Mouse (Mus musculus) spleen, adult 2 months (tissue): ENCODE measurements at regions not wholly inside any gene's neighbourhood (a gene's known extent, or its start where the extent isn't known, plus 50 kb on each side); places are given as distances from the start of the nearest gene placed in this dataset.

Source experiments
- DNase-seq, 2 experiments: peaks; one replicate each; pipeline versions ENCODE4 v3.0.0 to v3.0.0-alpha.2; 2012 to 2021; ENCODE audit warnings: low spot score in 2 of 2, low read depth in 1 of 2
- H3K27ac ChIP-seq: fragments of 200-500 bp; 2 replicates; pipeline ENCODE4 v1.5.1; 2012; ENCODE audit warnings: low read length, inconsistent platforms; ENCODE audit not compliant: insufficient read depth
- H3K27me3 ChIP-seq: fragments of 200-500 bp; 2 replicates; pipeline ENCODE4 v1.6.1; 2012; ENCODE audit warnings: mild to moderate bottlenecking, moderate library complexity, low read length, inconsistent platforms; ENCODE audit not compliant: control insufficient read depth, insufficient read depth
- H3K36me3 ChIP-seq: fragments of 200-500 bp; 2 replicates; pipeline ENCODE4 v1.6.1; 2012; ENCODE audit warnings: mild to moderate bottlenecking, low read length, inconsistent platforms; ENCODE audit not compliant: control insufficient read depth, insufficient read depth
- H3K4me1 ChIP-seq: fragments of 200-500 bp; 2 replicates; pipeline ENCODE4 v1.6.1; 2011; ENCODE audit warnings: inconsistent platforms; ENCODE audit not compliant: control insufficient read depth, insufficient read depth, insufficient read length
- H3K4me3 ChIP-seq: fragments of 200-500 bp; 2 replicates; pipeline ENCODE4 v1.5.1; 2011; ENCODE audit warnings: mild to moderate bottlenecking, inconsistent platforms; ENCODE audit not compliant: insufficient read depth, insufficient read length; ENCODE audit errors: extremely low read depth
- CTCF ChIP-seq: fragments of 200-500 bp; IDR thresholded peaks from 2 replicates; pipeline ENCODE4 v1.5.1; 2011; ENCODE audit warnings: mild to moderate bottlenecking, inconsistent platforms; ENCODE audit not compliant: insufficient read depth, insufficient read length, insufficient replicate concordance; ENCODE audit errors: extremely low read depth
- POLR2A ChIP-seq: fragments of 200-500 bp; IDR thresholded peaks from 2 replicates; pipeline ENCODE4 v1.6.1; 2011; ENCODE audit warnings: low read depth, low read length, inconsistent platforms
- WGBS: fragments of 180-500 bp; shearing (Covaris S2); methylation state at CpG from one replicate; pipeline ENCODE4 v1.1.7; 2018; 5-methylcytosine and 5-hydroxymethylcytosine counted together

DNA sequence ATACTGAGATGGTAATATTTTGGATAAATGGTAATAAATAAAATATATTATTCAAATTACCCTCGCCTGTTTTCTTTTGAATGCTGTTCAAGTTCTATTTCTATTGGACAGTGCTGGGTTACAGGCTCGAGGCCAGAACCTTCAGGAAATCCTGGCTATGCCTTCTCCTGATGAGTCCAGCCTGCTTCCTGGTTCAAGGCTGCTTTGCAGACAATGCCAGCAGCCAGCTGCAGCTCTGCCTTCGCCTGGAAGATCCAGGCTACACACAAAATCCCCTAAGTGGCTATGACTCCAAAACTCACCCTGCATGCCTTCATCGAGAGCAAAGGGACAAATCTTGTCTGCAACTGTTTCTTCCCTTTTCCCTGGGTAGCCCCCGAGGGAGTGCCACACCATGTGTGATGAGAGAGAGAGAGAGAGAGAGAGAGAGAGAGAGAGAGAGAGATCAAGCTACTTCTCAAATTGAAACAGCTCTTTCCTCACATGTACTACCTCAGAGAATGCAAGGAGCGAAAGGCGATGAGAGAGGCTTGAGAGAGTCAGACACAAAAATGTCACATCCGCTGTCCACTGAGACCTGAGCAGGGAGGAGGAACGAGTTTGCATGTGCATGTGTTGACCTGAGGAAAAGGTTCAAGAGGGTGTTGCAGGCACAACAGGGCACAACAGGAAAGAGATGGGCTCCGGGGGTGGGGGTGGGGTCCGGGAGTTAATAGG, 319.7 kb downstream of the Bcor start:
- TF ChIP-seq CTCF (no peak), POLR2A (no peak)
- H3K27ac ChIP-seq, result no peak overlapping the region
- peaks cover 5% of the 10 kb centered on the region; the same call in 1 of the 2 replicates for H3K4me1 ChIP-seq
- H3K36me3 ChIP-seq, result no peaks in the 10 kb centered on the region
- 51% methylated on average over 11 of the region's 11 CpGs for WGBS
- no peaks in the 10 kb centered on the region for H3K27me3 ChIP-seq
- H3K4me3 ChIP-seq, result no peak overlapping the region
- no peak for DNase-seq

DNA sequence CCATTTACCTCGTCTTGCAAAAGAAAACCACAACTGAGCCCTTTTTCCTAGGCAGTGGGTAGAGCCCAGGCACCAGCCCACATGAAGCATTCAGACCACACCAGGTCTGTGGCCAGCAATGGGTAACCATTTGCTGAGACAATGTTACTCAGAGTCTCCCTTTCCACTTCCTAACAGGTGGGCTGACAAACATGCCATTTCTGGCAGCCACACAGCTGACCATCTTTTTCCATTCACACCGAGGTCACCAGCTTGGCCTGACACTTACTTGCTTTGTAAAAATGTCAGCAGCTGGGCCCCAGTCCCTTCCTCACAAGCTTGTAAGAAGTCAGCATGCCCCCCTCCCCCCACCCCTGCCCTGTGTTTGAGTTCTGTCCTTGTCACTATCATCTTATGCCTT, 314.6 kb downstream of the Bcor start:
- 37% methylated on average over 2 of the region's 2 CpGs for WGBS
- H3K4me3 ChIP-seq, result no peak overlapping the region
- no peaks in the 10 kb centered on the region for H3K4me1 ChIP-seq
- DNase-seq, result no peak
- no peak overlapping the region for H3K27ac ChIP-seq
- no peaks in the 10 kb centered on the region for H3K27me3 ChIP-seq
- H3K36me3 ChIP-seq, result no peaks in the 10 kb centered on the region
- no peak for TF ChIP-seq CTCF
- TF ChIP-seq POLR2A, result no peak

DNA sequence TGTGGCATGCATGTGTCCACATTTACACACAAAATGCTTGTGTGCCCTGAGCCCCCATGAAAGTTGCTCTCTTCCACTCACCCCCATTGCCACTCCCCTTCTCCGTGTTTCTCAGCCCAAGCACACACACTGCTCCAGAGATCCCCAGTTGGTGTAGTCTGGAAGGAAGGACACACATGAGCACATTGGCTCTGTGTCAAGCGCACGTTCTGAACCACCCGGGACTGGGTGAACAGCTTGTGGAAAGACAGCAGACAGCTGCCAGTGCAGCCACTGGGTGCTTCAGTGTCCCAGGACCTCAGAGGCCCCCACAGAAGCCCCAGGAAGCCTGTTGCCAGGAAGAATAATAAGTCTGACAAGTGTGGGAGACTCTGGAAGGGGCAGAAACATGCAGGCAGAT, 304.2 kb downstream of the Bcor start:
- Histone ChIP-seq H3K4me3 (no peak overlapping the region), H3K27me3 (no peaks in the 10 kb centered on the region), H3K27ac (no peak overlapping the region), H3K36me3 (no peaks in the 10 kb centered on the region), H3K4me1 (no peaks in the 10 kb centered on the region)
- WGBS, result 80% methylated on average over 4 of the region's 4 CpGs
- no peak for DNase-seq
- TF ChIP-seq CTCF (no peak), POLR2A (no peak)

DNA sequence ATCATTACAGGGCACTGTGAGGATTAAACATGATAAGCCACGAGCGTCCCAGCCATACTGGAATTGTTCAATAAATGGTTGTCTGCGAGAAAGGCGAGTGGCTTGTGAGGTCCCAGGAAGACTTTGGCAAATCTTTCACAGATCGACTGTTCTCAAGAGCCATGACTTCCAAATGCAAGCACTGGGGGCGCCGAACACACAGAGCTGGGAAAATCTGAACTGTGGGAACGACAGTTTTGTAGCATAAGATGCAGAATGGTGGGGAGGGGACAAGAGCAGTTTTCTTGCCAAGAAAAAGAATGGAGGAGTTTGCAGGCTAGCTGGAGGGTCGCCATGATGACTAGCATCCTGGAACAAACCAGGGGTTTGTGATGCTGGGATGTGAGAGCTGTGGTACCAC, 300.8 kb downstream of the Bcor start:
- DNase-seq, result no peak
- H3K4me3 ChIP-seq, result no peak overlapping the region
- no peak overlapping the region for H3K27ac ChIP-seq
- no peaks in the 10 kb centered on the region for H3K27me3 ChIP-seq
- no peaks in the 10 kb centered on the region for H3K4me1 ChIP-seq
- TF ChIP-seq CTCF, result no peak
- no peak for TF ChIP-seq POLR2A
- 72% methylated on average over 9 of the region's 9 CpGs for WGBS
- no peaks in the 10 kb centered on the region for H3K36me3 ChIP-seq

DNA sequence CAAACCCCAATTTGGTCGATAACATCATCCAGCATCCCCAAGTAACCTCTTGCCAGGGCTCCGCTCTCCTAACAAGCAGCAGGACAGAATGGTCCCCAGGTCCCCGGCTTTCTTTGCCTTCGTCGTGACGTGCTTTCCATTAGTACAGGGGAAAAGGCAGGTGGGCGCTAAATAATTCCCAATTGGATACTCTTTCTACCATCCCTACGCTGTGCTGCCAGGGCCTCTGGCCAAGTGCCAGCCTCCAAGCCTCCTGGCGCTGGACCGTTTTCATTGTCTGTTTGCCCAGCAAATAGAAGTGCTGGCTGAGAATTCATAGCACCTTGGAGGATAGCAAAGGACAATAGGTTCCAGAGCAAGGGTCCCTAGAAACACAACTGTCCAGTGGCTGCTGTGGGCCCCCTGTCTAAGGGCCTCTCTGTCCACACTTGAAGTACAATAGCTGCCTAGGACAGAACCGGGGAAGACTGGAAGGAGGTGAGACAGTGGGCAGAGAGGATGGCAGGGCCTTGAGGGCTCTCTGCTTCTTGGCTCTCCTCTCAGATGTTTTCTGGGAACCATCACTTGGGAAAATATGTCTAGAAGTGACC, 298.9 kb downstream of the Bcor start:
- WGBS, result 82% methylated on average over 11 of the region's 11 CpGs
- no peak overlapping the region for H3K27ac ChIP-seq
- no peak for DNase-seq
- no peak for TF ChIP-seq POLR2A
- no peak for TF ChIP-seq CTCF
- H3K27me3 ChIP-seq, result no peaks in the 10 kb centered on the region
- H3K4me3 ChIP-seq, result no peak overlapping the region
- H3K4me1 ChIP-seq, result no peaks in the 10 kb centered on the region
- no peaks in the 10 kb centered on the region for H3K36me3 ChIP-seq

DNA sequence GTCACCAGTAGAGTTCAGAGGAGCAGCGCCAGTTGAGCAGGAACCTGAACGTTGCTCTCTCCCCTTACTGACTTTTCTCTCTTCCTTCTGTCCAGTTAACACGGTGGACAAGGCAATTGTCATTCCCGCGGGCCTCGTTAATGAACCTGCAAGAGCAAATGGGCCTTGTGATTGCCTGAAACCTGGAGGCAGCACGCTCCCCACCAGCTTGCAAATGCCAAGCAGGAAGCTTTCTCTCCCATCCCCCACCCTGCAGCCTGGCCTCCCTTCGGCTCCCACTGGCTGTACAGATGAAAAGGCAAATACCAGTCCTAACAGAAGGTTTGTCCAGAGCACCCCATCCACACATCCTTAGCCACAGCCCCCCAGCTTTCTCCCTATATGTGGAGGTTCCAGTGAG, 298.3 kb downstream of the Bcor start:
- Histone ChIP-seq H3K27me3 (no peaks in the 10 kb centered on the region), H3K36me3 (no peaks in the 10 kb centered on the region), H3K4me3 (no peak overlapping the region), H3K27ac (no peak overlapping the region), H3K4me1 (no peaks in the 10 kb centered on the region)
- TF ChIP-seq POLR2A (no peak), CTCF (no peak)
- no peak for DNase-seq
- 51% methylated on average over 8 of the region's 8 CpGs for WGBS

DNA sequence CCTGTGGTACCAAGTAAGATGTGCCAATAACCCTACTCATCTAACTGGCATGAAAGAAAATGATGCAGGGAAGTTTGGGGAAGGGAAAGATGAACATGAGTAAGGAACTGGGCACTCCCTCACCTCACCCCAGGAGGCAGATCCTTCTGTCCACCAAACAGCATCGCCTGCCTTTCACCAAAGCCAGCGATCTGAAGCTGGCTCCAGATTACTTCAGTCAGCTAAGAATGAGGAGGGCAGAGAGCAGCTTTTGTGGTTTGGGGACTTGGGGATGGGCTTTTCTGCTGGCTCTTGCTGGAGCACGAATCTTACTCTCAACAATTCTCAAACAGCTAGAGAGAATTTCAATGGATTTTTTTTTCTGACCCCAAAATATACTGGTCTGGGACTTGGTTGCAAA, 297.0 kb downstream of the Bcor start:
- DNase-seq, result no peak
- 71% methylated on average over 3 of the region's 3 CpGs for WGBS
- Histone ChIP-seq H3K4me3 (no peak overlapping the region), H3K4me1 (no peaks in the 10 kb centered on the region), H3K27me3 (no peaks in the 10 kb centered on the region), H3K27ac (no peak overlapping the region), H3K36me3 (no peaks in the 10 kb centered on the region)
- TF ChIP-seq CTCF (no peak), POLR2A (no peak)
